Mouse (Mus musculus): ENCODE measurements around the gene Uhrf1bp1.

Uhrf1bp1 gene

DNA sequence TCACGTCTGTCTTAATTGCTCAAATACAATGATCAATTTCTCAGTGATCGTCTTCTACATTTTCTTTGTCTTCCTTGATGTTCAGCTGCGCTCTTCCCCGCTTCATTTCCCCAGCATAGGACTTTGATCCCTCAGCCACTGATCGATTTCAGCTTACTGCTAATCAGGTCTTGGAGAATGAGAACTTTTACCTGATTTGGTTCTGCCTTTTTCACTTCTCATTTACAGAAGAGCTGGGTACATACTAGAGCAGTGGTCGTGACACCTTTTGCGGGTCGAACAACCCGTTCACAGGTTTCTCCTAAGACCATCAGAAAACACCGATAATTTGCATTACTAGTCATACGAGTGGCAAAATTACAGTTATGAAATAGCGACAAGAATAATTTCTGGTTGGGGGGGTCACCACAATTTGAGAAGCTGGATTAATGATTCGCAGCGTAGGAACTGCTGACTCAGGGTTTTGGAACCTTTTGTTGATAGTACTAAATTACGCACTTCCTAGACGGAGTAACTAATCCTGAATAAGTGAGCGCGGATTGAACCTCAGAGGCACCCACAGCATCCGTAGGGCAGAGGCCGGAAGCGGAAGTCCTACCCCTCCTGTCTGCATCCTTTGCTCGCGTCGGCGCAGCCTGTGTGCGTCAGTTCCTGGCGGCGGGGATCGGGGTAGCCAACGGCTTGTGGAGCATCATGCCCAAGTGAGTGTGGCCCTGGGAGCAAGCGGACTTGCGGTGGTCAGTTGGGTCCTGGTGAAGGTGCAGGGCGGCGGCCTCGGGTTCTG, 16.6 kb upstream of the Uhrf1bp1 start:
- in situ Hi-C loops (cut with MseI, MboI) = no loop called here

DNA sequence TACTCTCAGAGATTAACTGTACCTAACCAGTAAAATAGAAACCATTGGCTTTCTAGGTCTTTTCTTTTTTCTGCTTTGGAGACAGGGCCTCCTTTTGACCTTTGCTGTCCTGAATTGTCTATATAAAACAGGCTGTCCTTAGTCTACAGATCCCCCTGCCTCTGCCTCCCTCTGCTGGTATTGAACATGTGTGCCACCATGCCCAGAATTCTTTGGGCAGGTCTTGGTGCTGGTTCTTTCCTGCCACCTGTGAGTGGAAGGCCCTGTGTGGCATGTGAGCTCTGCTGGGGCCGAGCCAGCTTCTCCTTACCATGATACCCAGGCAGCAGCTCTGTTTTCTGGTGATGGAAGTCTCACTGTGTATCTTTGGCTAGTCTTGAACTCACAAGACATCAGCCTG, 7.9 kb upstream of the Uhrf1bp1 start:
- in situ Hi-C loops (cut with MseI, MboI) = no loop called here

DNA sequence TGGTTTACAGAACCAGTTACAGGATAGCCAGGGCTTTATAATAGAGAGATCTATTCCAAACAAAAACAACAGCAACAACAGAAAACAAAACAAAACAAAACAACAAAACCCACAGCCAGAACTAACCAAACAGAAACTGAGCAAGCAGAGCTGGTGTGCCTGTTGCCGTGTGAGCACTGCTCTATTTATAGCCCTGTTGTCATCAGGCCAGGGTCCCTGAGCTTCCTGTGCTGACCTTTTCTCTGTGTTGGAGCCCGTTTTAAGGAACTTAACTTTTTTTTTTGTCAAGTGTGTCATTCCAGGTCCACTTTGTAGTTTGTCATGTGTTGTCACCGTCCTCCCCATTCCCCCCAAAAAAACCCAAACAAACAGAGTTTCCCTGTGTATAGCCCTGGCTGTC, 5.2 kb upstream of the Uhrf1bp1 start:
- in situ Hi-C loops (cut with MseI, MboI) = no loop called here

DNA sequence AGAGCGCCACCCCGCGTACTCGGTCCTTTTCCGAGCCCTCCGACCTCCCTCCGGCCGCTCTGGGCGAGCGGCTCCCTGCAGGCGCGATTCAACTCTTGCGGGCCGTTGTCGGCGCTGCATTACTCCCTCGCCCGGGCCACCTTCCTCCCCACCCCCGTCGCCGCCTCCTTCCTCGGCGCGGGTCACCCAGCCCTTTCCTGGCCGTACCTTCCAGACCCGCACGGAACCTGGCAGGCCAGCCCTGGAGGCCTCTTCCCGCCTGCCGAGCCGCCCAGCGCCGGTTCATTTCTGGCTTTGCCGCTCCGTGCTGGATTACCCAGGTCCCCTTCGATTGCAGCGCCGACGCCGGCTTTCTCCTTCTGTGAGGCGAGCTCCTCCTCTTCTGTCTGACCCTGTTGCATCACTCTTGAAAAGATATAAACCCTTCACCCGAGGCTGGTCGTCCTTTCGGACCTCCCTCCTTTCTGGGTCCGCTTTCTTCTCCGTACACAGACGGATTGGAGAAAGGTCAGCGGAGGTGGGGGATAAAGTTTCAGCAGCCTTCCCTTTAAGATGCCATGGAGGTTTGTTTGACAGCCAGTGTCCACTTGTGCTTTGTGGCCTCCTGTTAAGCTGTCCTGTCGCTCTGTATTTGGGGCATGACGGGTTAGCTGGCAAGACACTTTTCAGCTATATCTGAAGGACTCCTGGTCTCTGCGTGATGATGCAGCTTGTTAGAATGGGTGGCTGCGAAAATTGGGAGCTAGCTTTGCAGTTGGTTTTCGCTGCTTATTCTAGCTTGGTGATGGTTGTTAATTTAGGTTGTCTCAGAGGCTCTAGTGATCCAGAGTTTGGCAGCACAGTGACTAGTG, 782 bp downstream of the Uhrf1bp1 start:
- in situ Hi-C loops (cut with MseI, MboI) = no loop called here

DNA sequence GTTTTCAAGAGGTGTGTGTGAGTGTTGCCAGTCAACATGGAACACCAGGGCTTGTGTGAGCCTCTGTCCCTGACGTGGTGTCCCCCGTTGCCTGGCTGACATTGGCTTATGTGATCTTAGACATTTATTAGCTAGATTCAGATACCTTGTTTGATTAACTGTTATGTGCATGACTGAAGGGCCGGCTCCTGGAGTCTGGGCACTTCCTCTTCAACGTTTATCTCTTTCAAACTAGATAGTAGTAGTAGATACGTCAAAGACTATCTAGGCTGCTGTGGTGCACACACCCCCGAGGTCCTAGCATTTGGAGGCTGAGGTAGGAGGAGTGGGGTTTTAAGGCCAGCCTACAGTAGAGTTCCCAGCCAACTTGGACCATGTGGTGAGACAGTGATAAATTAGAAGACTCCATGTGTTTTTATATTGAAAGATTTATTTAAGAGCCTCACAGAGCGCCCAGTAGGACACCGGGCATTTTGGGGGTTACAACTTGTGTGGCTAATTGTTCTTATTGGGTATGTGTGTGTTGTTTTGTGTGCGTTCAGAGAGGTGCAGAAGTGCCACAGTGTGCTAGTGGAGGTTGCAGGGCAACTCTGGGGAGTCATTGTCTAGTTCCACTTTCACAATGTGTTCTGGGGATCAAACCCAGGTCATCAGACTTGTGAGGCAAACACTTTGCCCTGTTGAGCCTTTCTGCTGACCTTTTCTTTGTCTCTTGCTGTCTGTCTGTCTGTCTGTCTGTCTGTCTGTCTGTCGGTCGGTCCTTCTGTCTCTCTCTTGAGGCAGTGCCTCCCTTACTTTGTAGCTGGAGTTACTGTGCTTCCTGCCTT, 1.6 kb downstream of the Uhrf1bp1 start:
- in situ Hi-C loops (cut with MseI, MboI) = no loop called here

DNA sequence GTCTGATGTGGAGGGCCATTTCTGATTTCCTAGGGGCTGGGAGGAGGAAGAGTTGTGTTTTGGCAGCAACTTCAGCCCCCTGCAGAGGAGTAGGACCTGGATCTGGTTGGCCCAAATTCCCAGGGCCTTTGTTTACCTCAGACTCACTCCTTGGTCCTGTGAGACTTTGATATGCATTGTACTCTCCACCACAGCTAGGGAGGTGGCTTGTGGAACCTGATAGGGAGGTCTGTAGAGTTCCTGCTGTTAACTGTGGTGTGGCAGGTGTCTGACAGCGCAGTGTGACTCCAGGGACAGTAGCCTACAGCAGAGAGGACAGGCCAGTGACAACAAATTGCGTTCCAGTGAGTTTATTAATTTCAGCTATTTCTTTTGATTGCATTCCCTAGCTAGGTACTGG, 2.9 kb downstream of the Uhrf1bp1 start:
- in situ Hi-C loops (cut with MseI, MboI) = no loop called here

DNA sequence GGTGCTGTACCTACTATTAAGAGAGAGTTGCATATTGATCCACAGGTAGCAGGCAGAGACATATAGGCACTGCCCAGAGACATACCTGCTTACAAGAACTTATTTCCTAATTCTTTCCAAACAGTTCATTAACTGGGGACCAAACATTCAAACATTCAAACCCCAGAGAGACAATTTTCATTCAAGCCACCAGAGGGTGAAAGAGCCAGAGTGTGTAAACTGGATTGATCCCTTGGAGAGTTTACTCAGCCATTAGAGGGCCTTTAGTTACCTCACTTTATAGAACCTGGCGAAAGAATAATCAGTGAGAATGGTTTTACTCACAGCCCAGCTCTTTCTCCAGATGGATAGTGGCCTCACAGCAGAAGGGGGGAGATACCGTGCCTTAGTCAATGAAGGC, 9.2 kb downstream of the Uhrf1bp1 start:
- in situ Hi-C loops (cut with MseI, MboI) = no loop called here

DNA sequence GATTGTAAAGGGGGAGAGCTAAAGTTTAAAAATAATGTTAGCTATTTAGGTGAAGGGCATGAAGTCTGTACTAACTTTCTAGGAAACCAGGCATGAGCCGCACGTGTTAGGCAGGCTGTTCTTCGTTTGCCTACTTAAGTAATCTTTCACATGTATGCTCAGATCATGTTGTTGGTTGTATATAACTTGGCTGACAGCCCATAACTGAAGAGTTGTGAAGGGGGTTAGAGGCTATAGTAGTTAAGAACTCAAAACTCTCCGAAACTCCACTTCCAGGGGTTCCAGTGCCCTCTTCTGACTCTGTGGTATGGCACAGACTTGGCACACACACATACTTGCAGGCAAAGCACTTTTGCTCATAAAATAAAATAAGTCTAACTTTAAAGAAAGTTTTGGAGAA, 10.5 kb downstream of the Uhrf1bp1 start:
- in situ Hi-C loops (cut with MseI, MboI) = no loop called here

DNA sequence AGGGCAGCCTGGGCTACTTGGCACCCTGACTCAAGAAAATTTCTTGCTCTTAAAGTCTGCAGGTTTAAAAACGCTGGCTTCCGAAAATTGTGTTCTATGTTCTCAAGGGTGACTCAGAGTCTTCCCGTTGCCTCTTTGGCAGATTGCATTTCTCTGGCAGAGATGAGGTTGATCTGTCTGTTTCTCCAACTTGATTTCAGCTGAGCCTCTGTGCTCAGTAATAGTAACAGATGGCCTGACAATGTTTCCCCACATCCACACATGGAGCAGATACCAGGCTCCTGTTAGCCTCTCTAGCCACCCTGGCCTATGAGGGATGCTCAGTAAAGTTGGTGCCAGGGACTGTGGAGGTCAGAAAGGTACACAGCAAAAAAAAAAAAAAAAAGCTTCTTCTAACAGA, 15.6 kb downstream of the Uhrf1bp1 start:
- in situ Hi-C loops (cut with MseI, MboI) = no loop called here

DNA sequence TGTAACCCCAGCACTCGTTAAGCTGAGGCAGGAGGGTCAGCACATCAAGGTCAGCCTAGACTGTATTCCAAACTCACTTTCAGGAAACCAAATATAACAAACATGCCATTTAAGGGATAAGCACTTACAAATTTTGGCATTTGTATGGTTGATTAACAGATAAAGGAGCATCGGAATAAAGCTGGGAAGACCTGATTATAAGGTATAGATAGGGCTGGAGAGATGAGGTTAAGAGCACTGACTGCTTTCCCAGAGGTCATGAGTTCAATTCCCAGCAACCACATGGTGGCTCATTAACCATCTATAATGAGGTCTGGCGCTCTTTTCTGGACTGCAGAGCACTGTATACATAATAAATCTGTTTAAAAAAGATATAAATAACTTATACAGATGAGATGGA, 17.3 kb downstream of the Uhrf1bp1 start:
- in situ Hi-C loops (cut with MseI, MboI) = no loop called here

DNA sequence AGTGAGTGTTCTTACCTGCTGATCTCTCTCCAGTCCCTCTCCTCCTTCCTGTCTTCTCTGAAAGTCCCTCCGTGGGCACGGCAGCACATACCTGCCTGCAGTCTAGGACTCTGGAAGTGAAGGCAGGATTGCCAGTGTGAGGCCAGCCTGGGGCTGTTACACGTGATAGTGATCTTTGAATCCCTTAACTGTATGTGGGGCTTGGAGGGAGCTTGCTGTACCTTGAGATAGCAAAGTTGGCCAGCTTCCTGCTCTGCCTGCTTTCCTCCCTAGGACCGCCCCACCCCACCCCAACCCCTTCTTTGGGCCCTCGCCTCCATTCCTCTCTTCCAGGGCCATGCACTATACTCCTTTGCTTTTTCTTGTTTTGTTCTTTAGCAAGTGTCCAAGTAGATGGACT, 18.3 kb downstream of the Uhrf1bp1 start:
- in situ Hi-C loops (cut with MseI, MboI) = no loop called here

DNA sequence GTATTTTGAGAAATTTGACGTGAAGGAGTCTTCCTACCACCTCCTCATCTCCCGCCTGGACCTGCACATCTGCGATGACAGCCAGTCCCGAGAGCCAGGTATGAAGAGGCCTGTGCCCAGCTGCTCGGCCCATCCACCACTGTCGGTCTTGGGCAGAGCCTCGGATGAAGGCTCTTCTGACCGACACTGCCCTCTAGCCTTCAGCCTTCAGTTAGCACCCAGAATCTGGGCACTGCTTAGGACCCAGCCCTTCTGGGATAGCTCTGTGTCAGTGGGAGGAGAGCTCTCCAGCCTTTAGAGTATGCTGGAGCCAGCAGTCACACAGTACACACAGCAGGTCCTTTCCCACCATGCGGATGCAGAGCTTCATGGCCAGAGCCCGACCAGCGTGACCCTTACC, 25.3 kb downstream of the Uhrf1bp1 start:
- in situ Hi-C loops (cut with MseI, MboI) = no loop called here

DNA sequence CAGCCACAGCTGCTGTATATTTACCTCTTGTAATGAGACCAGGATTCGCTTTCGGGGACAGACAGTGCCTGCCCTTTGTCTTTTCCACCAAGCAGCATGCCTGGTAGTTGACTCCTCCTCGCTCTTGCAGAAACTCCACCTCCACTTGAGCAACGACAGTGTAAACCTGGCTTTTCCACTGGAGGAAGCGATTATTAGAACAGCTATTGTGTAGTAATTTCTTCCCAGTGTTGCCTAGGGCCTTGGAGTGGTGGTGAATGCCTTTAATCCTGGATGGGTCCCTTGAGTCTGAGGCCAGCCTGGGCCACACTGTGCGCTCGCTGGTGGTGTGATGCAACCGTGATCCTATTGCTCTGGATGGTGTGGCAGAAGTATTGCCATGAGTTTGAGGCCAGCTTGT, 26.9 kb downstream of the Uhrf1bp1 start:
- in situ Hi-C loops (cut with MseI, MboI) = no loop called here

DNA sequence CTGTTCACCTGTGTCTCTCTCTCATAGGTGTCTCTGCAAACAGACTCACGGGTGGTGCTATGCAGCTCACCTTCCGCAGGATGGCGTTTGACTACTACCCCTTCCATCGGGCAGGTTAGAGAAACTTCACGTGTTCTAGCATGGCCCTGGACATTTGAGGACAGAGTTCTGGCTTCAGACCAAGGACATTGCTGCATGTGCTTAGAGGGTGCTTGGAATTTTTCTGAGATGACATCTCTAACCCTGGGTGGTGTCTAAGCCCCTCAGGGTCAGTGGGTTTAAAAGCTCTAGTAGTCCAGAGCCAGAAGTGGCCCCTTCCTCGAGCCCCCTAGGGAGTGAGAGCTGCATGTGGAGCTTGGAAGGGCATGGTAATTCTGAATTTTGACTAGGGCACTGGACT, 27.8 kb downstream of the Uhrf1bp1 start:
- in situ Hi-C loops (cut with MseI, MboI) = no loop called here

DNA sequence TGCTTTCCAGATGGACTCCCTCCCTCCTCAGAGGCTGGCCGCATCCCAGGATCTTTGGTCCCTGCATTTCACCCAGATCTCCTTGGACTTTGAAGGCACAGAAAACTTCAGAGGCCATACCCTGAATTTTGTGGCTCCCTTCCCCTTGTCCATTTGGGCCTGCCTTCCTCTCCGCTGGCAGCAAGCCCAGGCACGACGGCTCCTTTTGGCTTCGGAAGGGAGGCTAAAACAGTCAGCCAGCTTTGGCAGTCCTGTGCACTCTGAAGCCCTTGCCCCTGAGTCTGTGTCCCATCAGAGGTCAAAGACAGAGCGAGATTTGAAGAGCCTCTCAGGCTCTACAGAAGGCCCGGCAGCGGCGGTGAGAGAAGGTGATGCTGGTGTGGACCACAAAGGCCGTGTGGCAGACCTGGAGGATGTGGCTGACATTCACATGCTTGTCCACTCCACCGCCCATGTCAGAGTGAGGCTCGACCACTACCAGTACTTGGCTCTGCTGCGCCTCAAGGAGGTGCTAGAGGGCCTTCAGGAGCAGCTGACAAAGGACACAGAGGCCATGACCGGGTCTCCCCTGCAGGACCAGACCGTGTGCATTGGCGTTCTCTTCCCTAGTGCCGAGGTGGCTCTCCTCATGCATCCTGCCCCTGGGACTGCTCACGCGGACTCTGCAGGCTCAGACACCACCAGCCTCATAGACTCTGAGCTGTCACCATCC, 30.4 kb downstream of the Uhrf1bp1 start:
- in situ Hi-C loops (cut with MseI, MboI) = no loop called here

DNA sequence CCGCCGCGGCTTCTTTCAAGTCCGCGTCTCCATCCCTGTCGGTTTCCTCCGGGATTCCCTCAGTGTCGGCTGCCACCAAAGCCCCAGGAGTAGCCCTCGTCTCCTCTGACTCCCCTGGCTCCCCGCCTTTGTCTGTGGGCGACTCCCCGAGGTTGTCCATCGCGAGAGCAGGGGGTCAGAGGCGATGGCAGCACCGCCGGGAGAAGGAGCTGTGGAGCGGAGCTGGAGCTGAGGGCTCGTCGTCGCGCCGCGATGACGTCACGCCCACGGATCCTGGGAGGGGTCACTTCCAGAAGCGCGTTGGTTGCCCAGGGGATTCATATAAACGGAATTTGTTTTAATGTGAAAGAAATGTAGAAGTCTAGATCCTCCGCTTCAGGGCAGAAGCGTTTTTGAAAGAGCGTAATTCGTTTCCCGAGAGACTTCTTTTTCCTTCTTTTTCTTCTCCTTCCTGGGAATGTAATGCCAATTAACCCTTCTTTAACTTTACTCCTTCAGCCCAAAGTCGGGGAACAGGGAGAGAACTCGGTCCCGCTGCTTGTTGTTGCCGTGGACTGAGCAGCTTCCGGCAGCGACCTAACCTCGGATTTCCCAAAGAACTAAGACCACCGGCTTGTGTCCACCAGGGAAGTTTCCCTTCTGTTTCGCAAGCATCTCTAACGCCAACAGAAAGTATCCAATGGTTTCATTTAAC, 51.4 kb downstream of the Uhrf1bp1 start:
- in situ Hi-C loops (cut with MseI, MboI) = no loop called here

DNA sequence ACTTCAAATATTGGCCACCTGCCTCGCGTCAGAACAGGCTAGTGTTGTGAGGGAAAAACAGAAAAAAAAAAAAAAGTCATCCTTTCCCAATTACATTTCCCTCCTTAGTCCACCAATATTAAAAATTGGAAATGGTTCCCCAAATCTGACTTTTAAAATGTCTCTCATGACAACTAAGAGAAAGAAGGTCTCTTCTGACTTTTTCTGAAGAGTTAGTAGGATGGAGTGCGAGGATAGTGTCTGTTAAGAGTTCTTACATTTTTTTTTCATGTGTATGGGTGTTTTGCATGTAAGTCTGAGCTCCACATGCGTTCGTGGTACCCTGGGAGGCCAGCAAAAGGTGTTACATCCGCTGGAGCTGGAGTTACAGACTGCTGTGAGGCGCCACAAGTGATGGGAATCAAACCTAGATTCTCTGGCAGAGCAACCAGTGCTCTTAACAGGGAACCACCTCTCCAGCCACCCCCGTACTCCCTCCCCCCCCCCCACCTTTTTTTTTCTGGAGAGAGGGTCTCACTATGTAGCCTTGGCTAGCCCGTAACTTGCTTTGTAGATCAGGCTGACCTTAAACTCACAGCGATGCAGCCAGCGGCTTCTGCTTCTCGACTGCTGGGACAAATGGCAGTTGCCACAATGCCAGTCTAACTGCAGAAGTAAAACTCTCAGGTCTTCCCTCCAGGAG, 52.1 kb downstream of the Uhrf1bp1 start:
- in situ Hi-C loops (cut with MseI, MboI) = no loop called here

DNA sequence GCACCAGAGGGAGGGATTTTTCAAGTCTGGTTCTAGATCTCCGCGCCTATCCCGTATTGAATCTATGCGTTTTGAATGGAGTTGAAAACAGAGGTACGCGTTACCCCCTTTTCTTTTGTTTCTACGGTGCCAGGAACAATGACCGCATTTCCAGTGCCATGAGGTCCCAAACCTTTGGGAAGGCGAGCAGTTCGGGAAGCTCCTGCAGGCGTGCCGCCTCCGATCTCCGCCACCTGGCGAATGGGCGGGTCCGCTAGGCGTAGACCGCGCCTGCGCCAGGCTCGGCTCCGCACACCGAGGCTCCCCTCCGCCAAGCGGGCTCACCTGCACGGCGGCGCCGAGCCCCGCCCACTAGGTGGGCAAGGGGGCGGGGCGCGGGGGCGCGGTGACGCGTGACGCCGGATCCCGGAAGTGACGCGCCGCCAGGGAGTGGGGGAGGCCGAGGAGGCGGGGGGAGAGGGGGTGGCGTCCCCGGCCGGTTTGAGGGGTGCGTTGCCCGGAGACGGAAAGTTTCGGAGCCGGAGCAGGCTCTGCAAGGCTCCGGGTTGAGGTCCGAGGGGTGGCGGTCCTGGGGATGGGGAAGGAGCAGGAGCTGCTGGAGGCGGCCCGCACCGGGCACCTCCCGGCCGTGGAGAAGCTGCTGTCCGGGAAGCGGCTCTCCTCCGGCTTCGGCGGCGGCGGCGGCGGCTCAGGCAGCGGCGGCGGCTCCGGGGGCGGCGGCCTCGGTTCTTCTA, 52.8 kb downstream of the Uhrf1bp1 start, which contains the start of gene Anks1:
TSS of gene Anks1 (plus strand) at position 419 of the 734 bp plus-strand sequence.
- in situ Hi-C loops (cut with MseI, MboI) = no loop called here

DNA sequence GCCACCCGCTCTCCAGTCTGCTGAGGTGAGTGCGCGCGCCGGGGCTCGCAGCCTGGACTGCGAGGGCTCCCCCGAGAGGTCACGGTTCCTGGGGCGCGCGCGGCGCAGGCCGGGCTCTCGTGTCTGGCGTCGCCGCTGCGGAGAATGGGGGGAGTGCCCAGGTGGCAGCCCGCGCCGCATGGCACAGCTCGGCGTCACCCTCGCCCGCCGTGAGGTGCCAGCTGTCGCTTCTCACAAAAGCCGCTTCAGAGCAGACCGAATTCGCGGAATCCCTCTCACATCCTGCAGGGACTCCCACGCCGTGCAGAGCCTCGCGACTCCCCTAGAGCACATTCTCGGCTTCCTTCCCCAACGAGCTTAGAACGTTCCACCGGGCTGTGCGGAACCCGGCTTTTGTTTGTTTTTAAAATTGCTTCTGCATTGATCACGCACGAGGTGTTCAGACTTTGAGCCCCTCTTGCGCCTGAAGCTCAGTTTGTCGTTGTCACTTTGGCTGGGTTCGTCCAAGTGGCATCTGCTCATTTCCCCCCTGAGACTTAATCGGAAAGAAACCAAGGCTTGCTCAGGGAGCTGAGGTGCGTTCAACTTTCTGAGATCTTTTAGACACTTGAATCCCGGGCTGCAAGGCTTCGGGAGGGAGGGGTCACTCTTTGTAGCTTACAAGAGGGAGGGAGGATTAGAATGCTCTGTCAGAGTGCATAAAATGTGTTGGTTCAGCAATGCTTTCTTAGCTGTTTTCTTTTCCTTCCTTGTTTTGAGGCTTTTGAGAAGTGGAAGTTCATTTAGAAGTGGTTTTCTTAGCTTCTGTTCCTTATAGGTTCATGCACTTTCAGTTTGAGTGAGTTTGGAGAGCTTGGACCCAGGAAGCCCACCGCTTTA, 53.6 kb downstream of the Uhrf1bp1 start, which contains the start of gene Taf11:
TSS of gene Taf11 (minus strand) at position 223 of the 879 bp plus-strand sequence.
- in situ Hi-C loops (cut with MseI, MboI) = no loop called here
